Comparison of ENCODE assay signal across 23 mouse cellular contexts in the genomic region with DNA sequence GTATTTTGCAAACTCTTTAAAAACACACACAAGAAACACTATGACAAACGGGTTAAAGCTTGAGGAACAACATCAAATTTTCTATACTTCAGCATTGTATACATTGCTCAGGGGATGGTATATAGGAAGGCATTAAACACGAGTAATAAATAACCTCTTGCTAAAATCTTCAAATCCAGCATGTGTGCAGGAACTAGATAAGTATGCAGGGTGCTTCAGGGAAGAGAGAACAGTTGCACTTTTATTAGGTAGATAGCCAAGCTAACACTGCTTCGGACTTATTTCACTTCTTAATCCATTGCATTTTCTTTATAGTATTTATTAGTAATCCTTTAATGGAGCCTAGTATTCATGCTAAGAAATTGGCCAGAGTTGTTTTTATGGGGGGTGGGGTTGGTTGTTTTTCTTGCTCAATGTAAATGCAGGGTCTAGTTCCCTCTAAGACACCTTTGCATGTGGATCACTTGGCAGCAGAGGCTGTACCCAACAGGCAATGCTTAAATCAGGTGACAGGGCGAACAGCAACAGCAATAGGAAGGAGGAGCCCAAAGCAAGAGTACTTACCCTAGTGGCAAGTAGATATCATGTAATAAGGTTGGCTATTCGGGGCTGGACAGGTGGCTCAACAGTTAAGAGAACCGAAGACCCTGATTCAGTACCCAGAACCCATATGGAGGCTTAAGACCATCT.
"Had no signal": no experiment of that assay in that cellular context is flagged by ENCODE, and none has a peak within 500 bp of the region (broad histone marks: within the 10 kb centered on the region; RNA-seq: fewer than 3 reads in every experiment).

No protein-coding gene starts in this region.

- H3K27me3 ChIP-seq: heart, embryonic 12.5 days; hindbrain, embryonic 12.5 days; intestine, embryonic 15.5 days; limb, embryonic 12.5 days; liver, embryonic 15.5 days had no signal

- ATAC-seq: hindbrain, embryonic 16.5 days; inflammation-experienced regulatory T-cells, adult 6 months; intestine, embryonic 15.5 days; intestine, postnatal 0 days had no signal

- H3K27ac ChIP-seq: gastrocnemius, adult 2 months; heart, embryonic 10.5 days; hindbrain, embryonic 10.5 days; hindbrain, embryonic 12.5 days; hindbrain, embryonic 14.5 days; intestine, embryonic 15.5 days; layer of hippocampus, adult 2 months; left cerebral cortex, adult 2 months; limb, embryonic 10.5 days; limb, embryonic 12.5 days; liver, embryonic 15.5 days had no signal

- H3K9ac ChIP-seq: heart, embryonic 12.5 days; hindbrain, embryonic 12.5 days; hindbrain, embryonic 14.5 days; intestine, embryonic 15.5 days; limb, embryonic 12.5 days; liver, embryonic 15.5 days had no signal

- H3K4me3 ChIP-seq: gastrocnemius, adult 2 months; heart, embryonic 10.5 days; heart, embryonic 12.5 days; hindbrain, embryonic 10.5 days; hindbrain, embryonic 12.5 days; intestine, embryonic 15.5 days; layer of hippocampus, adult 2 months; left cerebral cortex, adult 2 months; limb, embryonic 10.5 days; limb, embryonic 12.5 days; liver, embryonic 15.5 days had no signal

- H3K4me2 ChIP-seq: heart, embryonic 12.5 days; hindbrain, embryonic 12.5 days; hindbrain, embryonic 14.5 days; intestine, embryonic 15.5 days; limb, embryonic 12.5 days; liver, embryonic 15.5 days had no signal

- H3K36me3 ChIP-seq: hindbrain, embryonic 12.5 days; intestine, embryonic 15.5 days had no signal

- H3K9me3 ChIP-seq: heart, embryonic 10.5 days; heart, embryonic 12.5 days; hindbrain, embryonic 10.5 days; hindbrain, embryonic 12.5 days; intestine, embryonic 15.5 days; limb, embryonic 10.5 days; limb, embryonic 12.5 days; liver, embryonic 15.5 days had no signal

- DNase-seq: gastrocnemius, adult 2 months; gastrocnemius, postnatal 10 days; gastrocnemius, postnatal 25 days; heart, postnatal 10 days; heart, postnatal 4 days; kidney, adult 18-20 months; kidney, adult 8-10 months; kidney, postnatal 10 days; kidney, postnatal 36 days had no signal
